Mouse (Mus musculus): Measurements from ENCODE around the gene Platr17. TPM values are rescaled to one million over a fixed set of nuclear protein-coding genes. Genes with fewer than 3 reads are reported as not detected.
A peak's percentile ranks its signal among the peaks of the same experiment; 100 is the strongest.
"Not testable (repeated sequence)": the region's sequence is repeated elsewhere in the genome, so short reads cannot be mapped to it uniquely, and the experiment has no call there.

The Platr17 gene
- polyA plus RNA-seq, 1 experiment from 2014 or later, result not detected

- TF ChIP-seq CTCF (IDR thresholded peaks at IDR 0.05), result no peak
- no peaks in the 10 kb centered on the region for H3K27me3 ChIP-seq
- ChIA-PET POLR2A (no interaction called here), CTCF (interaction anchor here (0.7 to 1.0 kb wide), 4 partner anchors 17 to 81 kb away, joined by 3 to 4 read pairs (median 4); partner anchors contain the start of gene Daxx)
- ATAC-seq (no peak), DNase-seq (ENCODE audit: low read depth, low spot score) (no peak)
- in situ Hi-C loops (cut with MboI; ENCODE audit: low pct_unique_long_range_greater_than_20kb), result no loop called here
These were observed 13.6 kb upstream of the Platr17 start for GRCm38 (mm10) chr17:33891357-33891756.

GRCm38 (mm10) chr17:33891892-33892291 is 13.0 kb upstream of the Platr17 start:
- CTCF ChIA-PET; POLR2A ChIA-PET; in situ Hi-C loops (cut with MboI; ENCODE audit: low pct_unique_long_range_greater_than_20kb); DNase-seq (ENCODE audit: low read depth, low spot score); H3K27me3 ChIP-seq; ATAC-seq: not testable (repeated sequence)
- peak; percentile 61 for TF ChIP-seq CTCF (IDR thresholded peaks at IDR 0.05)

GRCm38 (mm10) chr17:33892429-33892828 is 12.5 kb upstream of the Platr17 start:
- no peak for TF ChIP-seq CTCF (IDR thresholded peaks at IDR 0.05)
- ATAC-seq (no peak), DNase-seq (ENCODE audit: low read depth, low spot score) (no peak)
- POLR2A ChIA-PET, result no interaction called here
- H3K27me3 ChIP-seq, result no peaks in the 10 kb centered on the region
- CTCF ChIA-PET, result no interaction called here
- in situ Hi-C loops (cut with MboI; ENCODE audit: low pct_unique_long_range_greater_than_20kb), result no loop called here

DNA sequence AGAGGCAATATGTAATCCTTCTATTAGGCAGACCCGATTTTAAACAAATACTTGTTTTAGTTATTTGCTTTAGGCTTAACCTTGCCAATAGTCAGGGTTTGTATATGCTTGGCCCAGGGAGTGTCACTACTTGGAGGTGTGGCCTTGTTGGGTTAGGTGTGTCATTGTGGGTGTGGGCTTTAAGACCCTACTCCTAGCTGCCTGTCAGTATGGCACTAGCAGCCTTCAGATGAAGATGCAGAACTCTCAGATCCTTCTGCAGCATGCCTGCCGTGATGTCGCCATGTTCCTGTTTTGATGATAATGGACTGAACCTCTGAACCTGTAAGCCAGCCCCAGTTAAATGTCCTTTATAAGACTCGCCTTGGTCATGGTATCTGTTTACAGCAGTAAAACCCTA is 11.9 kb upstream of the Platr17 start:
- in situ Hi-C loops (cut with MboI; ENCODE audit: low pct_unique_long_range_greater_than_20kb); H3K27me3 ChIP-seq; POLR2A ChIA-PET; ATAC-seq; DNase-seq (ENCODE audit: low read depth, low spot score); CTCF ChIA-PET: not testable (repeated sequence)

DNA sequence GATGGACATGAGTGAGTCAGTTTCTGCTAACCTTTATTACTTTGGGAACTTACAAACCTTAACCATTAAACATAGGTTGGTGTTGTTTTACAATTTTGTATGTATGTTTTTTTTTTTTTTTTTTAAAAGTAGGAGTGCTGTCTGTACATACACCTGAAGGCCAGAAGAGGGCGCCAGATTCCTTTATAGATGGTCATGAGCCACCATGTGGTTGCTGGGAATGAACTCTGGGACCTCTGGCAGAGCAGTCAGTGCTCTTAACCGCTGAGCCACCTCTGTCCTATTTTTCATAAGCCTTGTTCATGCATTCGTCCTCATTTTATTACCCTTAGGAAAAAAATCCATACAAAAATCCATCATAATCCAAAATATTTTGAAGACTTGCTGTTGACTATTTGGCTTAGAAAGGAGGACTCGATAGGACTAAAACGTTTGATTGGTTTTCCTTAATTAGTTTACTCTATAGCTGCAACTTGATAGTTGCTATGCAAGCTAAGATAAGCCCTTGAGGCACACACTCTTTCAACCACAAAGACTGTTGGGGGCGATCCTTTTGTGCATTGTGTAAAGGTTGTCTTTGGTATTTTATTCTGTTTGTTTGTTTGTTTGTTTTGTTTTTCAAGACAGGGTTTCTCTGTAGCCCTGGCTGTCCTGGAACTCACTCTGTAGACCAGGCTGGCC is 7.7 kb upstream of the Platr17 start:
- CTCF ChIA-PET, result interaction anchor here (0.6 to 5.6 kb wide), 6 partner anchors 11 to 43 kb away, joined by 3 to 38 read pairs (median 4); partner anchors contain the start of genes Daxx, Pfdn6 and Wdr46
- no peaks in the 10 kb centered on the region for H3K27me3 ChIP-seq
- POLR2A ChIA-PET, result interaction anchor here (1.0 kb wide), 1 partner anchor 11 kb away, joined by 4 read pairs; no protein-coding TSS in a partner anchor
- DNase-seq (ENCODE audit: low read depth, low spot score) (no peak), ATAC-seq (no peak)
- peak; percentile 78 for TF ChIP-seq CTCF (IDR thresholded peaks at IDR 0.05)
- in situ Hi-C loops (cut with MboI; ENCODE audit: low pct_unique_long_range_greater_than_20kb), result no loop called here

- ATAC-seq; H3K27me3 ChIP-seq; DNase-seq (ENCODE audit: low read depth, low spot score); in situ Hi-C loops (cut with MboI; ENCODE audit: low pct_unique_long_range_greater_than_20kb): not testable (repeated sequence)
- POLR2A ChIA-PET, result interaction anchor here (1.0 kb wide), 1 partner anchor 10 kb away, joined by 4 read pairs; no protein-coding TSS in a partner anchor
- CTCF ChIA-PET, result interaction anchor here (0.8 to 5.6 kb wide), 5 partner anchors 10 to 42 kb away, joined by 3 to 38 read pairs (median 4); partner anchors contain the start of genes Daxx, Pfdn6 and Wdr46
These were observed 6.7 kb upstream of the Platr17 start for GRCm38 (mm10) chr17:33898193-33898592.

GRCm38 (mm10) chr17:33899642-33900041 is 5.3 kb upstream of the Platr17 start:
- in situ Hi-C loops (cut with MboI; ENCODE audit: low pct_unique_long_range_greater_than_20kb), result no loop called here
- DNase-seq (ENCODE audit: low read depth, low spot score) (no peak), ATAC-seq (no peak)
- POLR2A ChIA-PET, result no interaction called here
- CTCF ChIA-PET, result no interaction called here
- no peaks in the 10 kb centered on the region for H3K27me3 ChIP-seq
- TF ChIP-seq CTCF (IDR thresholded peaks at IDR 0.05), result no peak

DNA sequence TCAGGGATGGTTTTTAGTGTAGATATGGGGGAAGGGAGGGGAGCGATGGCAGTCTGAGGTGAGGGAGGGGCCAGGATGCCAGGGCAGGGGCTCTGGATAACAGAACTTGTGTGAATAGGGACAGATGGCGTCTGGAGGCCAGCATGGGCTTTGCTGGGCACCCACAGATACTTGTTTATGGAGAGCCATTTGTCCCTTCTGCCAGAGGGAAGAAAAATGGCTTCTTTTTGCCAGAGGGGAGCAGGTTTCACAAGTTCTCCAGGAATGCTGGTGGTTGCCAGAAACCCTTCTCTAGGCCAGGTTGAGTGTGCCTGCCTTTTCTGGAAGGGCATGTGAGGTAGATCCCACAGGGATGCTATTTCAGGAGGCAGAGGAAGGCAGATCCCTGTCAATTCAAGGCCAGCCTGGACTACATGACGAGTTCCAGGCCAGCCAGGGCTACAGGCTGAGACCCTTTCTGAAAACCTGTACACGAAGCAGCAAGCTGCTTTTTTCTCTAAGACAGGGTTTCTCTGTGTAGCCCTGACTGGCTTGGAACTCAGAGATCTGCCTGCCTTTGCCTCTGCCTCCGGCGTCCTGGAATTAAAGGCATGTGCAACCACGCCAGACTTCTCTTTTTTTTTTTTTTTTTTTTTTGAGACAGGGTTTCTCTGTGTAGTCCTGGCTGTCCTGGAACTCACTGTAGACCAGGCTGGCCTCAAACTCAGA is 4.5 kb upstream of the Platr17 start:
- CTCF ChIA-PET, result no interaction called here
- no peak for TF ChIP-seq CTCF (IDR thresholded peaks at IDR 0.05)
- H3K27me3 ChIP-seq, result no peaks in the 10 kb centered on the region
- no peak for DNase-seq (ENCODE audit: low read depth, low spot score)
- POLR2A ChIA-PET, result no interaction called here
- in situ Hi-C loops (cut with MboI; ENCODE audit: low pct_unique_long_range_greater_than_20kb), result no loop called here
- ATAC-seq, result no peak

DNA sequence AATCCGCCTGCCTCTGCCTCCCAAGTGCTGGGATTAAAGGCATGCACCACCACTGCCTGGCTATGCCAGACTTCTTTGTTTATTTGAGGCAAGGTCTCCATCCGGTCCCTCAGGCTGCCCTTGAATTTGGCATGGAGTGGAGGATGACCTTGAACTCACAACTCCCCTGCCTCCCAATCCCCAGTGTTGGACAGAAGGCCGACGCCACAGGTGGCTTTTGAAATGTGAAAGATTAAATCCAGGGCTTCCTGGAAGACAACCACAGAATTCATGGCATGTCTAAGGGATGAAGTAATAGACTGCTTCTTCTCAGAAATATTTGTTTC is 4.0 kb upstream of the Platr17 start:
- in situ Hi-C loops (cut with MboI; ENCODE audit: low pct_unique_long_range_greater_than_20kb), result no loop called here
- no peak for DNase-seq (ENCODE audit: low read depth, low spot score)
- TF ChIP-seq CTCF (IDR thresholded peaks at IDR 0.05), result no peak

DNA sequence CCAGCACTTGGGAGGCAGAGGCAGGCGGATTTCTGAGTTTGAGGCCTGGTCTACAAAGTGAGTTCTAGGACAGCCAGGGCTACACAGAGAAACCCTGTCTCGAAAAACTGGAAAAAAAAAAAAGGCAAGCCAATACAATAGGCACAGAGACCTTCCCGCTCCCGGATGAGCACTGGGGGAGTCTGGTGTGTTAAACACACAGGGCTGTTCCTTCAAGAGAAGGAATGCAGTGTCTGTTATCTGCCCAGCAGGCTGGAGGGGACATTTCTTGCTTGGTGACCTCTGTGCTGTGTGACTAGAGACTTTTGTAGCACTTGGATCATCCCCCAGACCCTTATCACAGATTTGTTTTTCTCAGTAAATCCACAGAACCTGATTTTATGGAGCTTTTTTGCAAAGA is 3.3 kb upstream of the Platr17 start:
- DNase-seq (ENCODE audit: low read depth, low spot score) (no peak), ATAC-seq (no peak)
- POLR2A ChIA-PET, result no interaction called here
- CTCF ChIA-PET, result no interaction called here
- in situ Hi-C loops (cut with MboI; ENCODE audit: low pct_unique_long_range_greater_than_20kb), result no loop called here
- no peak for TF ChIP-seq CTCF (IDR thresholded peaks at IDR 0.05)
- H3K27me3 ChIP-seq, result no peaks in the 10 kb centered on the region

More for the DNA sequence above, 4.0 kb upstream of the Platr17 start:
- ChIA-PET CTCF (no interaction called here), POLR2A (no interaction called here)
- no peaks in the 10 kb centered on the region for H3K27me3 ChIP-seq
- no peak for ATAC-seq

DNA sequence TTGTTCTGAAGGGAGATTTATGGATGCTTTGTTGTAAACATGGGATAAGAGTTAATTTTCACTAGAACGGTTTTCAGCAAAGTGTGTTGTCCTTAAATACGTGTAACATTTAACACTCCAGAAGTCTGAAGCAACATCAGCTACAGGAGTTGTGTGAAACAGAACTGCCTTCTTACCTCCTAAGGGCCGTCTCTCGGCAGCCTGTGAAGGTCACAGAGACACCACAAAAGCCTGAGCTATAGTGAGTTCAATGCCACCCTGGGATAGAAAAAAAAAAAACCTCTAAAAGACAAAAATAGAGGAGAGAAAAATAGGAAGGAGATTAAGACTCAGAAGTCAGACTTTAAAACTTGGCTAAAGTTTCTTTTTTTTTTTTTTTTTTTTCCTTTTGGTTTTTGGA is 2.9 kb upstream of the Platr17 start:
- ChIA-PET CTCF (no interaction called here), POLR2A (no interaction called here)
- H3K27me3 ChIP-seq, result no peaks in the 10 kb centered on the region
- ATAC-seq, result no peak
- no peak for TF ChIP-seq CTCF (IDR thresholded peaks at IDR 0.05)
- DNase-seq (ENCODE audit: low read depth, low spot score), result no peak
- in situ Hi-C loops (cut with MboI; ENCODE audit: low pct_unique_long_range_greater_than_20kb), result no loop called here

All from Patski (cell line).